Mouse (Mus musculus) spleen, adult 2 months (tissue): ENCODE data around the gene Ubap1l. TPM values are rescaled to one million over a fixed set of nuclear protein-coding genes. Genes with fewer than 3 reads are reported as not detected.

Experiments used
- DNase-seq, 2 experiments: peaks; one replicate each; pipeline versions ENCODE4 v3.0.0 to v3.0.0-alpha.2; 2012 to 2021; ENCODE audit warnings: low spot score in 2 of 2, low read depth in 1 of 2
- H3K27ac ChIP-seq: fragments of 200-500 bp; 2 replicates; pipeline ENCODE4 v1.5.1; 2012; ENCODE audit warnings: low read length, inconsistent platforms; ENCODE audit not compliant: insufficient read depth
- H3K27me3 ChIP-seq: fragments of 200-500 bp; 2 replicates; pipeline ENCODE4 v1.6.1; 2012; ENCODE audit warnings: mild to moderate bottlenecking, moderate library complexity, low read length, inconsistent platforms; ENCODE audit not compliant: control insufficient read depth, insufficient read depth
- H3K36me3 ChIP-seq: fragments of 200-500 bp; 2 replicates; pipeline ENCODE4 v1.6.1; 2012; ENCODE audit warnings: mild to moderate bottlenecking, low read length, inconsistent platforms; ENCODE audit not compliant: control insufficient read depth, insufficient read depth
- H3K4me1 ChIP-seq: fragments of 200-500 bp; 2 replicates; pipeline ENCODE4 v1.6.1; 2011; ENCODE audit warnings: inconsistent platforms; ENCODE audit not compliant: control insufficient read depth, insufficient read depth, insufficient read length
- H3K4me3 ChIP-seq: fragments of 200-500 bp; 2 replicates; pipeline ENCODE4 v1.5.1; 2011; ENCODE audit warnings: mild to moderate bottlenecking, inconsistent platforms; ENCODE audit not compliant: insufficient read depth, insufficient read length; ENCODE audit errors: extremely low read depth
- CTCF ChIP-seq: fragments of 200-500 bp; IDR thresholded peaks from 2 replicates; pipeline ENCODE4 v1.5.1; 2011; ENCODE audit warnings: mild to moderate bottlenecking, inconsistent platforms; ENCODE audit not compliant: insufficient read depth, insufficient read length, insufficient replicate concordance; ENCODE audit errors: extremely low read depth
- POLR2A ChIP-seq: fragments of 200-500 bp; IDR thresholded peaks from 2 replicates; pipeline ENCODE4 v1.6.1; 2011; ENCODE audit warnings: low read depth, low read length, inconsistent platforms
- whole genome bisulfite sequencing: fragments of 180-500 bp; shearing (Covaris S2); methylation state at CpG from one replicate; pipeline ENCODE4 v1.1.7; 2018; 5-methylcytosine and 5-hydroxymethylcytosine counted together
- polyA plus RNA-seq: library from polyadenylated mRNA; depleted of rRNA; stranded (reverse); fragments of >200 nt; gene quantifications from 2 replicates; pipeline ENCODE4 v1.2.3, GENCODE M21; 2012

Ubap1l gene
- polyA plus RNA-seq, 1 experiment = 0.54 TPM

DNA sequence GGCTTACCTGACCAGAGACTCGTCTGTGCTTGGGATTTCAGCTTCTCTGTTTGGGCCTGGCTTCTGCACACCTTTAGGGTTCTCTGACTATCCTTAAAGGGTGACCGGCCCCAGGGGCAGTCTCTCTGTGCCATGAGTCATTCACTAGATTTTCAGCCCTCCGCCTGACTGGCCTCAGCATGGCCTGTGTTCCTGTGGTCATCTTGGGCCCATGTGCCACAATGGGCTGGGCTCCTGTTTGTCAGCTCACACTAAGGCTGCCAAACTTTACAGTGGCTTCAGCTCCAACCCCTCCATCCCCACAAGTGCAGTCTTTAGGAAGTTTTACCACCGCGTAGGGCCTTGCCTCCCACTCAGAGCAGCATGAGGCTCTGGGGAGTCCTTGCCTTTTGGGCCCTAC lies 7.6 kb upstream of the Ubap1l start:
- Histone ChIP-seq H3K4me1 (peaks cover 3% of the 10 kb centered on the region; the same call in 1 of the 2 replicates), H3K36me3 (peaks cover 16% of the 10 kb centered on the region), H3K27me3 (no peaks in the 10 kb centered on the region), H3K27ac (no peak overlapping the region), H3K4me3 (no peak overlapping the region)
- WGBS = 91% methylated on average over 5 of the region's 5 CpGs
- TF ChIP-seq POLR2A = no peak
- TF ChIP-seq CTCF = no peak
- DNase-seq = no peak

DNA sequence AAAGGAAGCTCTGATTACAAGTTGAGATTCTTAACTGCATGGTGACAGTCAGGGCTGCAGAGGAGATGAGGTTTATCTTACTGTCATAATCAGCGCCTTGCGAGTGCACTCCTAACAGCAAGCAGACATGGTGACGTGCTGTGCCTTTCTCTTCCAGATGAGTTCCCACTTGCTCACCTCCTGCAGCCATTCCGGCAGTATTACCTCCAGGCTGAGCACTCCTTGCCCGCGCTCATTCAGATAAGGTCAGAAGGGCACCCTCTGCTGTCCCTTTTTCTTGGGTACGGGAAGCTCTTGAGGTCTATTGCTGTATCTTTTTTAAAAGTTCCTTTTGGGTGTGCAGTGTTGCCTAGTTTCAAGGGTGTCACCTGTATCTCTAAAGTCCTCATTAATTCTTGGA lies 4.3 kb upstream of the Ubap1l start:
- Histone ChIP-seq H3K4me1 (no peaks in the 10 kb centered on the region), H3K4me3 (no peak overlapping the region), H3K36me3 (peaks cover 28% of the 10 kb centered on the region), H3K27me3 (no peaks in the 10 kb centered on the region), H3K27ac (no peak overlapping the region)
- TF ChIP-seq POLR2A = no peak
- no peak for TF ChIP-seq CTCF
- WGBS = 91% methylated on average over 7 of the region's 7 CpGs
- no peak for DNase-seq

DNA sequence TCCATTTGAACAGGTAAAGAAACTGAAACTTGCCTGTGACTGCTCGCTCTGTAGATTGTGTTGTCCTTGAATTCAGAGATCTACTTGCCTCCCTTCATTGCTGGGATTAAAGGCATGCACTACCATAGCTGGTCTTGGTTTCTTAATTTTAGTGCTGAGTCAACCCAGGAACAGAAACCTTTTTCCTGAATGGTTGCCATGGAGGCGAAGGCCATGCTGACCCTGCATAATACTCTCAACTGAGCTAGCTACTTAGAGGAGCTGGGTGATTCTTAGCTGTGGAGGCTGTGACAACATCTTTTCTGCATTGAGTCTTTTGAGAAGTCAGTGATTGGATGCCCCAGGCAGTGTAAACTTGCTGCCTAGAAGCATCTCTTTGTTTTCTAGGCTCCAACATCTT lies 3.9 kb upstream of the Ubap1l start:
- 87% methylated on average over 2 of the region's 2 CpGs for WGBS
- H3K27ac ChIP-seq = no peak overlapping the region
- H3K36me3 ChIP-seq = peaks cover 28% of the 10 kb centered on the region
- no peaks in the 10 kb centered on the region for H3K27me3 ChIP-seq
- no peak overlapping the region for H3K4me3 ChIP-seq
- no peaks in the 10 kb centered on the region for H3K4me1 ChIP-seq
- no peak for TF ChIP-seq POLR2A
- no peak for TF ChIP-seq CTCF
- no peak for DNase-seq

DNA sequence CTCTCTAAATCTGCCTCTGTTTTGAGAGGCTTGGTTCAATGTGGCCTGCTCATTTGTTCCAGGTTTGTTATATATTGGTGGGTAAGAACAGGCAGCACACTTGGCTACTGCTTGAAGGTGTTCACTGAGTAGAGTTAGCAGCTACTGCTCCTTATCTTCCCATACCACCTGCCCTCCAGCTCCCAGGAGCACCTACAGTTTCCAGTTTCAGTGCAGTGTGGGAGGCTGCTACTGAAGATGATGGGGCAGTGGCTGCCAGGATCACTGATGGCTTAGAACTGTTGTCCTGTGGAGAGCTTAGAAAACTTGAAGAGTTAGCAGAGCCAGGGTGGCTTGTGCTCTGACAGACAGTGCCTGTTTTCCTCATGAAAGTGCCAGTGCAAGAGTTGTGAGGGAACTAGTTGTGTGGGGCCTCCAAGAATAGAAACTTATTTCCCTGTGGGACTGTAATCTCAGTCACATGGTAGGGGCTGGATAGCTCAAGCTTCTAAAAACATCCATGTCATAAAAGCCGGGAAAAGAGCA lies 1.8 kb upstream of the Ubap1l start:
- H3K27me3 ChIP-seq = no peaks in the 10 kb centered on the region
- H3K4me1 ChIP-seq = no peaks in the 10 kb centered on the region
- DNase-seq = no peak
- no peak for TF ChIP-seq POLR2A
- TF ChIP-seq CTCF = no peak
- 93% methylated on average over 1 of the region's 1 CpGs for WGBS
- H3K27ac ChIP-seq = no peak overlapping the region
- no peak overlapping the region for H3K4me3 ChIP-seq
- peaks cover 28% of the 10 kb centered on the region for H3K36me3 ChIP-seq

DNA sequence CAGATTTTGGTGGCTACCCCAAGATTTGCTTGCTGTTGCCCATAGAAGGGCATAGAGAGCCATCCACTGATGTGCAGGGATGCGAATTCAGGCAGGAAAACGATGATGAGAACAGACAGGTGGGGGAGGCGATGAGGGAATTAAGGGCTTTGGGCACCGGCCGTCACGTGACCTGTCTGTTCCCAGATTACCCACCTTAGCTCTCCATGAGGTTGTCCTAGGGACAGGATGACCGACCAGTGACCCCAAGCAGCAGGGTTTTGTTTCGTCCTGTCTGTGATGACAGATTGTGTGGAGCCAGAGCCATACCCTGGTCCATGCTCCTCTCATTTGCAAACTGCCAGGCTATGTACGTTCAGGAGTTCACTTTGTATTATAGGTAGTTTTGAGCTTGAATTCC lies 2.8 kb downstream of the Ubap1l start:
- Histone ChIP-seq H3K4me3 (no peak overlapping the region), H3K27ac (no peak overlapping the region), H3K36me3 (peaks cover 11% of the 10 kb centered on the region), H3K27me3 (no peaks in the 10 kb centered on the region), H3K4me1 (no peaks in the 10 kb centered on the region)
- DNase-seq = no peak
- TF ChIP-seq CTCF (no peak), POLR2A (no peak)
- WGBS = 90% methylated on average over 9 of the region's 9 CpGs

DNA sequence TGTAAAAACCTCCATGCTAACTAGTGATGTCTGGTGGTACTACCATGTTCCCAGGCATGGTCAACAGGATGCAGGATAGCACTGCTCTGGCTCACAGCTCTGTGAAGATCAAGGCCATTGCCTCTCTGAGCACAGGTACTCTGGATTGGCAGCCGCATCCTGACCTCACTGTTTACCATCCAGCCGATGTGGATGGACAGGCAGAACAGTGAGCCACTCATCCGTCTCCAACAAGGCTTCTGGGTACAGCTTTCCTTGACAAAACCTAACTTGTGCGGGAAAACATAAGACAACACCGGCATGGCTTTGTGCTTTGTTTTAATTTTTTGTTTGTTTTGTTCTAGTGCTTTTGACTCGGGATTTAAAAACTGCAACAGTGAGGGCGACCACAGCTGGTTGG lies 4.9 kb downstream of the Ubap1l start:
- no peak overlapping the region for H3K27ac ChIP-seq
- TF ChIP-seq CTCF (no peak), POLR2A (no peak)
- no peaks in the 10 kb centered on the region for H3K27me3 ChIP-seq
- WGBS = 90% methylated on average over 7 of the region's 7 CpGs
- no peaks in the 10 kb centered on the region for H3K4me1 ChIP-seq
- no peak for DNase-seq
- no peaks in the 10 kb centered on the region for H3K36me3 ChIP-seq
- H3K4me3 ChIP-seq = no peak overlapping the region

DNA sequence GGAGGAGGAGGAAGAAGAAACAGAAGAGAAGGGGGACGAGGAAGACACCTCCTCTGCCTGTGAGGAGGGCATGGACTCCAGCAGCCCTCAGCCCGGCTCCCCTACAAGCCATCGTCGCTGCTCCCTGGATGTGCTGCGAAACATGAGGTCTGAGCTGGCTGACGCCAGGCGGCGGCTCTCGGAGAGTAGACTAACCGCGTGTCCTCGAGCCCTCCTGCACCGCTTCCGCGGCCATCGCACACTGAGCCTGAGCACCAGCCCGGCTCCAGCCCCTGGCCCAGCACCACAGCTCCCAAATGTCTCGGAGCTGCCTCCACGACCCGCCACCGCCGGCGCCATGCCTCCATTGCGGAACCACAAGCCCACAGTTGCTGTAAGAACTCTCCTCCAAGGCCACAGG lies 10.9 kb downstream of the Ubap1l start:
- Histone ChIP-seq H3K4me1 (no peaks in the 10 kb centered on the region), H3K27ac (no peak overlapping the region), H3K36me3 (no peaks in the 10 kb centered on the region; the same call in 1 of the 2 replicates), H3K4me3 (no peak overlapping the region), H3K27me3 (no peaks in the 10 kb centered on the region)
- no peak for DNase-seq
- TF ChIP-seq CTCF = no peak
- no peak for TF ChIP-seq POLR2A
- 92% methylated on average over 24 of the region's 24 CpGs for WGBS

DNA sequence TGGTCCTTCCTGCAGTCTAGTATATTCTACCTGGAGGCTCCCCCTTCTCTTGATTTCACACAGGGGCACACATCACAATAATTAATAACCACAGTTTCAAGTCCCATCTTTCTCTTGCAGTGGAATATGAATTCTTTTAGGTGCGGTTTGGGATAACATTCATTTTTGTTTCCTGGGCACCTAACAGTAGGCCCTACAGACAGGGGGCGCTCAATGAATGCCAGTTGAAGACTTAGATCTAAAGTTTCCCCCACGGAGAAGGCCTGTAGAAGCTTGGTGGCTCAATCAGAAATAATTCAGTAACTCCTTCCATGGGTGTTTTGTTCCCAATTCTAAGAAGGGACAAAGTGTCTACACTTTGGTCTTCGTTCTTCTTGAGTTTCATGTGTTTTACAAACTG lies 11.6 kb downstream of the Ubap1l start:
- H3K36me3 ChIP-seq = no peaks in the 10 kb centered on the region; the same call in 1 of the 2 replicates
- TF ChIP-seq POLR2A (no peak), CTCF (no peak)
- WGBS = 59% methylated on average over 4 of the region's 4 CpGs
- H3K4me3 ChIP-seq = no peak overlapping the region
- no peaks in the 10 kb centered on the region for H3K27me3 ChIP-seq
- no peak overlapping the region for H3K27ac ChIP-seq
- no peaks in the 10 kb centered on the region for H3K4me1 ChIP-seq
- DNase-seq = no peak
